Mouse (Mus musculus) kidney, embryonic 15.5 days (tissue): ENCODE measurements around the gene Anapc13. TPM values are rescaled to one million over a fixed set of nuclear protein-coding genes. Genes with fewer than 3 reads are reported as not detected.

Experiments used
- ATAC-seq: fragments of 200-750 bp; cut with Nextera tagmentation; replicated peaks from 2 replicates; pipeline ENCODE4 v1.8.0; 2017; ENCODE audit warnings: moderate TSS enrichment; ENCODE audit not compliant: low FRiP score
- H3K27ac ChIP-seq: fragments of 300-500 bp; sonication (generic); 2 replicates; pipeline ENCODE4 v1.5.1; 2015; ENCODE audit warnings: mild to moderate bottlenecking, inconsistent platforms
- H3K27me3 ChIP-seq: fragments of 300-500 bp; sonication (generic); 2 replicates; pipeline ENCODE4 v1.6.1; 2015; ENCODE audit warnings: inconsistent platforms
- H3K36me3 ChIP-seq: fragments of 300-500 bp; sonication (generic); 2 replicates; pipeline ENCODE4 v1.6.1; 2015; ENCODE audit warnings: inconsistent platforms
- H3K4me1 ChIP-seq: fragments of 300-500 bp; sonication (generic); 2 replicates; pipeline ENCODE4 v1.6.1; 2015; ENCODE audit warnings: inconsistent platforms
- H3K4me2 ChIP-seq: fragments of 300-500 bp; sonication (generic); 2 replicates; pipeline ENCODE4 v1.6.1; 2015; ENCODE audit warnings: moderate library complexity, mild to moderate bottlenecking, inconsistent platforms
- H3K4me3 ChIP-seq: fragments of 300-500 bp; sonication (generic); replicated peaks from 2 replicates; pipeline ENCODE4 v1.5.1; 2015; ENCODE audit warnings: mild to moderate bottlenecking, inconsistent platforms
- H3K9ac ChIP-seq: fragments of 300-500 bp; sonication (generic); 2 replicates; pipeline ENCODE4 v1.6.1; 2015; ENCODE audit warnings: mild to moderate bottlenecking, inconsistent platforms
- H3K9me3 ChIP-seq: fragments of 300-500 bp; sonication (generic); replicated peaks from 2 replicates; pipeline ENCODE4 v1.6.1; 2016; ENCODE audit warnings: inconsistent platforms
- WGBS: fragments of 180-500 bp; shearing (Covaris S2); methylation state at CpG from one replicate; pipeline ENCODE4 v1.1.7; 2015; ENCODE audit warnings: mixed read lengths; 5-methylcytosine and 5-hydroxymethylcytosine counted together
- polyA plus RNA-seq: library from polyadenylated mRNA; unstranded; fragments of >200 nt; fragmentation: Nextera tagmentation; extraction: Ambion mirVana; gene quantifications from 2 replicates; pipeline ENCODE4 v1.2.1, GENCODE M21; 2015

Gene Anapc13
- polyA plus RNA-seq, 1 experiment from 2014 or later, result 197 TPM

- Histone ChIP-seq H3K4me1 (no peaks in the 10 kb centered on the region), H3K4me2 (no peak overlapping the region), H3K27me3 (no peaks in the 10 kb centered on the region), H3K9me3 (no peaks in the 10 kb centered on the region), H3K9ac (no peak overlapping the region), H3K4me3 (no peak overlapping the region), H3K36me3 (peaks cover 69% of the 10 kb centered on the region), H3K27ac (no peak overlapping the region)
- 82% methylated on average over 3 of the region's 3 CpGs for WGBS
- no peak for ATAC-seq
Observed at GRCm38 (mm10) chr9:102615071-102615470, 11.0 kb upstream of the Anapc13 start.

GRCm38 (mm10) chr9:102616267-102616666 is 9.8 kb upstream of the Anapc13 start:
- WGBS, result 71% methylated on average over 9 of the region's 9 CpGs
- H3K4me2 ChIP-seq, result no peak overlapping the region

GRCm38 (mm10) chr9:102621385-102621784 is 4.7 kb upstream of the Anapc13 start:
- peaks cover 24% of the 10 kb centered on the region for H3K36me3 ChIP-seq
- 40% methylated on average over 5 of the region's 5 CpGs for WGBS
- H3K27ac ChIP-seq, result no peak overlapping the region
- H3K9me3 ChIP-seq, result no peaks in the 10 kb centered on the region
- H3K4me3 ChIP-seq, result no peak overlapping the region
- no peak overlapping the region for H3K4me2 ChIP-seq
- H3K4me1 ChIP-seq, result peaks cover 14% of the 10 kb centered on the region
- no peaks in the 10 kb centered on the region for H3K27me3 ChIP-seq
- no peak for ATAC-seq
- H3K9ac ChIP-seq, result no peak overlapping the region

More at GRCm38 (mm10) chr9:102616267-102616666, 9.8 kb upstream of the Anapc13 start:
- Histone ChIP-seq H3K27me3 (no peaks in the 10 kb centered on the region), H3K4me1 (no peaks in the 10 kb centered on the region), H3K36me3 (peaks cover 59% of the 10 kb centered on the region), H3K27ac (no peak overlapping the region), H3K4me3 (no peak overlapping the region), H3K9me3 (no peaks in the 10 kb centered on the region), H3K9ac (no peak overlapping the region)
- ATAC-seq, result no peak

DNA sequence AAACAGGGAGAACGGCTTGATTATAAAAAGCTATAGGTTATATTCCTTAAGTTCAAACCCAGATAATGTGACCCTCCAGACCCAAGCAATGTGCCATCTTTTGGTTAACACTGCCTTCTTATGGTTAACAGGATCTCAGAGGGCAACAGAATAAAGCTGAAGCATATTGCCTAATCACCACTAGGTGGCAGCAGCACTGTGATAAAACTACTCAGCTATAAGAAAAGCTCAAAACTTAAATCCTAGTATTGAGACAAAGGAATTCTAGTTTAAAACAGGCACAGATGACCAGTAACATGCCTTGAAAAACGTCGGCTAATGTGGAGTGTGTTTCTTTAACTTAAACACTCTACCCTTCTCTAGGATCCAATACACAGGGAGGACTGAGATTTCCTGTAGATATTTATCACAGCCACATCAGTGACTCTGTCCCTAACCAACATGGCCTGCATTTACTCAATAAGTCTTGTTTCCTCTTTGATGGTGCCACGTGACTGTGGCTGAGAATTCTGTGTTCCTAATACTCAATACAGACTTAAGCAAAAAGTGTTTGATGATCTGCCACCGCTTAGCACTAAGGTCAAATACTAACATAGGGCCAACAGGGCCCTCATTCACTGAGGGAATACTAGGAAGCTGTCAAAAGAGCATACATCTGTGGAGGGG is 3.8 kb upstream of the Anapc13 start:
- Histone ChIP-seq H3K27me3 (no peaks in the 10 kb centered on the region), H3K9ac (no peak overlapping the region), H3K4me3 (no peak overlapping the region), H3K4me1 (peaks cover 19% of the 10 kb centered on the region), H3K36me3 (peaks cover 17% of the 10 kb centered on the region), H3K4me2 (no peak overlapping the region), H3K27ac (peak overlapping the region; percentile 7), H3K9me3 (no peaks in the 10 kb centered on the region)
- no peak for ATAC-seq
- 32% methylated on average over 5 of the region's 5 CpGs for WGBS

DNA sequence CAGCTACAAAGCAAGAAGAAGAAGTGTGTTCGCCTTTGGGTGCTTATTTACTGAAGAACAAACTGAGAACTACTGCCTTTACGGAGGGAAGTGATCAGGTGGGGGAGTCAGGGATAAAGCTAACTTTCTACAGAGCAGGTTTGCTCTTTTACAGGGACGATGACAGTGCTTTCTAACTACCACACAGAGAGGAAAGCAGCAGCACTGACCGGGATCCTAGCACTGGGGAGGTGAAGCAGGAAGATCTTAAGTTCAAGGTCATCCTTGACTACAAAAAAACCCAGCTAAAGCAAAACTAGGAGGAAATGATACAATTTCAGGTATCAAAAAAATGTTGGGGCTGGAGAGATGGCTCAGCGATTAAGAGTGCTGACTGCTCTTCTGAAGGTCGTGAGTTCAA is 3.2 kb upstream of the Anapc13 start:
- Histone ChIP-seq H3K9me3 (no peaks in the 10 kb centered on the region), H3K36me3 (peaks cover 13% of the 10 kb centered on the region), H3K27ac (peak overlapping the region; percentile 7; the same call in 1 of the 2 replicates), H3K4me2 (no peak overlapping the region), H3K4me3 (no peak overlapping the region), H3K4me1 (peaks cover 25% of the 10 kb centered on the region), H3K27me3 (no peaks in the 10 kb centered on the region), H3K9ac (no peak overlapping the region)
- WGBS, result 81% methylated on average over 6 of the region's 6 CpGs
- no peak for ATAC-seq

DNA sequence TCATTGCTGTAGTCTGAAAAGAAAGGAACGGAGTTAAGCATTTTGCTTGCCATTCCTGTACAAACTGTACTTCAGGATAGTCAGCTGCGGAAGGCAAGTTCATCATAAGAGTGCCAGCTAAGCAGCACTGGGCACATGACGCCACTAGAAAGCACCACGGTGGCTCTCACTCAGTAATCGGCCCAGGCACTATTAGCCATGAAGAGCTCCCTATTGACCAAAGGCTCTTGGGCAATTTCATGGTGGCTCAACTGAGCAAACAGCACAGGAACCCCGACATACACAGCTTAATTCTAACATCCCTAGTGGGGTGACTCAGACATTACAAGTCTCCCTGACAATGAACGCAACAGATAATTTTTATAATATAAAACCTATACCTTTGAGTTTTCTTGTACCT is 2.5 kb upstream of the Anapc13 start:
- no peak overlapping the region for H3K9ac ChIP-seq
- H3K27me3 ChIP-seq, result no peaks in the 10 kb centered on the region
- H3K36me3 ChIP-seq, result peaks cover 6% of the 10 kb centered on the region; the same call in 1 of the 2 replicates
- ATAC-seq, result no peak
- no peak overlapping the region for H3K27ac ChIP-seq
- WGBS, result 90% methylated on average over 7 of the region's 7 CpGs
- peaks cover 27% of the 10 kb centered on the region for H3K4me1 ChIP-seq
- H3K4me3 ChIP-seq, result no peak overlapping the region
- H3K9me3 ChIP-seq, result no peaks in the 10 kb centered on the region
- no peak overlapping the region for H3K4me2 ChIP-seq

- WGBS, result 1% methylated on average over 27 of the region's 27 CpGs
- no peaks in the 10 kb centered on the region for H3K27me3 ChIP-seq
- ATAC-seq, result no peak; the same call in 1 of the 2 replicates
- peak overlapping the region; percentile 96 for H3K27ac ChIP-seq
- H3K9ac ChIP-seq, result peak overlapping the region; percentile 98
- H3K4me1 ChIP-seq, result peaks cover 27% of the 10 kb centered on the region
- H3K4me3 ChIP-seq, result peak overlapping the region; percentile 80
- H3K36me3 ChIP-seq, result 0 out of 2 replicates have a peak, but pooled peaks cover 7% of the 10 kb centered on the region
- H3K4me2 ChIP-seq, result peak overlapping the region; percentile 65
- no peaks in the 10 kb centered on the region for H3K9me3 ChIP-seq
Observed at GRCm38 (mm10) chr9:102625401-102625982, 604 bp upstream of the Anapc13 start.

DNA sequence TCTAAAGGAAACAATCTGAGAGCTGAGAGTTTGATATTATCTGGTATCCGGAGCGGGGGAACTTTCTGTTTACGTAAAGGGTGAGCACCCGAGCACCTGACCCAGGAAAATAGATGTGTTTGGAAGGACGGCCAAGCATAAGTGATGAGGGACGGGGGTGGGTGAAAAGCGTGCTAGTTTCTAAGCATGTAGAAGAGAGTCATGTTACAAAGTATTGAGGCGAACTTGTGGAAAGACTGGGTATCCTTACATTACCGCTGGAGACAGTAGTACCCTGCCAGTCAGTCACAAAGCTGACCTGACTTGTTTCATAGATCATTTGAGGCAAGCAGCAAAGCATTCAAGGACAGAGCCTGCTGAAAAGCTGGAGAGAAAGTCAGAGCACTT is 736 bp downstream of the Anapc13 start:
- Histone ChIP-seq H3K4me2 (peak overlapping the region; percentile 65), H3K9ac (peak overlapping the region; percentile 98), H3K36me3 (peaks cover 20% of the 10 kb centered on the region; the same call in 1 of the 2 replicates), H3K27me3 (no peaks in the 10 kb centered on the region), H3K4me1 (peaks cover 27% of the 10 kb centered on the region), H3K4me3 (peak overlapping the region; percentile 80), H3K27ac (peak overlapping the region; percentile 96), H3K9me3 (no peaks in the 10 kb centered on the region)
- ATAC-seq, result no peak
- WGBS, result 0% methylated on average over 9 of the region's 9 CpGs

GRCm38 (mm10) chr9:102627442-102627841 is 1.3 kb downstream of the Anapc13 start:
- peak overlapping the region; percentile 80 for H3K4me3 ChIP-seq
- 71% methylated on average over 7 of the region's 7 CpGs for WGBS
- peaks cover 20% of the 10 kb centered on the region; the same call in 1 of the 2 replicates for H3K36me3 ChIP-seq
- peak overlapping the region; percentile 98; the same call in 1 of the 2 replicates for H3K9ac ChIP-seq
- ATAC-seq, result no peak
- peaks cover 29% of the 10 kb centered on the region for H3K4me1 ChIP-seq
- no peaks in the 10 kb centered on the region for H3K9me3 ChIP-seq
- no peaks in the 10 kb centered on the region for H3K27me3 ChIP-seq
- H3K27ac ChIP-seq, result peak overlapping the region; percentile 96
- H3K4me2 ChIP-seq, result peak overlapping the region; percentile 65

DNA sequence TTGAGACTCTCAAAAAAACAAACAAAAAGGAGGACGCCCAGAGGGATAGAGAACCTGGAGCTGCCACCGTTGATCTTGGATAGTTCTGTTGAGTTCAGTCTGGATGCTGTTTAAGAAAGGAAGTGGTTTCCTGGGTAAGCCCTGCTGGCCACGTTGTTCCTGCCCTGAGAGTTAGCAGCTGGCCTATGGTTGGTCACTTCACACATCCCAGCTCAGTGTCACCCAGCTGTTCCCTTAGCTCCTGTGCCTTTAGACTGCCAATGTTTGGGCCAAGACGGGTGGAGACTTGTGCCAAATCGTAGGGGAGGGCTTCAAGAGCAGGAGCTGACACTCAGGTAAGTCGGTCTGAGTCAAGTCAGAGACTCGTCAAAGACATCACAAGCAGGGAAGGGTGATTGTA is 3.0 kb downstream of the Anapc13 start:
- Histone ChIP-seq H3K36me3 (peaks cover 28% of the 10 kb centered on the region), H3K4me3 (no peak overlapping the region), H3K9ac (no peak overlapping the region), H3K4me2 (no peak overlapping the region), H3K9me3 (no peaks in the 10 kb centered on the region), H3K27ac (no peak overlapping the region), H3K4me1 (peaks cover 27% of the 10 kb centered on the region), H3K27me3 (no peaks in the 10 kb centered on the region)
- WGBS, result 69% methylated on average over 7 of the region's 7 CpGs
- no peak for ATAC-seq

DNA sequence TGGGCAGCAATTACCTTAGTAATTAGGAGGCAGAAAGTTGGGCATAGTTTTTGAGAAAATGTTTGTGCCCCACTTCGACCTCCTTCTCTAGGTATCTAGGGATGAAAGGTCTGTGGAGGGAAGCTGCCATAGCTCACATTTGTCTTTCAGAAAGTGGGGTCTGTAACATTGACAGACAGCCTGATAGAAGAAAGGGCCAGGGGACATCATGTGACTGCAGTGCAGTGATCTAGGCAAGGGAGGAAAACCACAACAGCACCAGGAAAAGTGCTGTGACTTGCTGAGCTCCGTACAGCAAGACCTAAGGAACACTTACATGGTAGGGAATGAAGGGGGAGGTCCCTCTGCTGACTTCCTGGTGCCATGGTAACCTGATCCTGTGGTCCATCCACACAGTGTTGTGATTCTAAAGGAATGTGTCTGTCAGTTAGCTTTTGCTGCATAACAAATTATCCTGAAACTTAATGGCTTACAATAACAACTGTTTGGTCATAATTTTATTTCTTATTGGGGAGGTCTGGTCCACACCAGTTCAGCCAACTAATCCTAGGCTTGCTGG is 5.6 kb downstream of the Anapc13 start:
- no peaks in the 10 kb centered on the region for H3K9me3 ChIP-seq
- H3K4me3 ChIP-seq, result no peak overlapping the region
- H3K4me2 ChIP-seq, result no peak overlapping the region
- peaks cover 40% of the 10 kb centered on the region for H3K36me3 ChIP-seq
- no peaks in the 10 kb centered on the region for H3K27me3 ChIP-seq
- H3K4me1 ChIP-seq, result peaks cover 18% of the 10 kb centered on the region
- no peak for ATAC-seq
- H3K9ac ChIP-seq, result 0 out of 2 replicates have a peak overlapping the region, but pooled peaks have one; percentile 14
- peak overlapping the region; percentile 41; the same call in 1 of the 2 replicates for H3K27ac ChIP-seq
- WGBS, result 51% methylated on average over 2 of the region's 2 CpGs

DNA sequence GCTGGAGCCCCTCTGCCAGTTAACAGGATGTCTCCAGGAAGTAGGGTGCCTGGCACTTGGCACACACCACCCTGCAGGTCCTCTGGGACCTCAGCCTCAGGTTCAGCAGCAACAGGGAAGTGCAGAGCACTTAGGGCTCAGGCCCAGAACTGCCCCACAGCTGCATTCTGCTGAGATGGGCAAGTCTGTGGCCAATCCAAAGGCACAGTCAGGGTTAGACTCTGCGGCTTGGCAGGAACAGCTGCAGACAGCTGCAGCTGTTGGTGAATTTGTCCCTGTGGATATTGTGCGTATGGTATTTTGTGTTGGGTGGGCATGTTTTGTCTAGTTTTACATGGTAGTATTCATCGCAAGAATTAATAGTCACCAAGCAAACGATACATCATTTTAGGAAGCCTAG is 6.1 kb downstream of the Anapc13 start:
- peaks cover 40% of the 10 kb centered on the region for H3K36me3 ChIP-seq
- ATAC-seq, result no peak
- H3K4me3 ChIP-seq, result no peak overlapping the region
- peaks cover 20% of the 10 kb centered on the region for H3K4me1 ChIP-seq
- no peaks in the 10 kb centered on the region for H3K27me3 ChIP-seq
- H3K4me2 ChIP-seq, result no peak overlapping the region
- H3K27ac ChIP-seq, result peak overlapping the region; percentile 41; the same call in 1 of the 2 replicates
- H3K9me3 ChIP-seq, result no peaks in the 10 kb centered on the region
- WGBS, result 83% methylated on average over 4 of the region's 4 CpGs
- no peak overlapping the region for H3K9ac ChIP-seq
